Mouse (Mus musculus): ENCODE measurements around the gene Krtap26-1. TPM values are rescaled to one million over a fixed set of nuclear protein-coding genes. Genes with fewer than 3 reads are reported as not detected.

Gene Krtap26-1
- polyA plus RNA-seq (2016; fragmentation: Nextera tagmentation; extraction: Ambion mirVana), result not detected in 2 replicates

DNA sequence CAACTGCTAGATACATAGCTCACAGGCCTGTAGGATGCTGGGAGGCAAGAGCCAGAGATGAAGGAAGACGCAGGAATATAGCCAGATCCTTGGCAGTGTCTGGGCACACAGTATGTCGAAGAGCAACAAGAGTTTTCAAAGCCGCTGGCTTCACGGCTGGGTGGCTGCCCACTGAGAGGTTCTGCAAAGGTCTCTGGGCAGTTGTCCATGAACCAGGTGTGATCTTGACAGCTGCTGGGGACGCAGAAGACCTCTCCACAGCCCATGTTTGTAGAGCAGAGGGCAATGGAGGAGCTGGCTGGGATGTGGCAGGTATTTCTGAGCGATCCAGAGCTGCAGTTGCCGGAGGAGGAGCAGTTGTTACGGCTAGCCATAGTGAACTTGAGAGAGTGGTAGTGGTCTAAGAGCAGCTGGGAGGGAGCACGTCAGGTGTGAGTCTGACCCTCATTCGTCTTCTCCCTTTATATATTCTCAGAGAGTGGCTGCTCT is at the start of gene Krtap26-1:
Krtap26-1 (minus strand) TSS at position 439 of the 489 bp plus-strand sequence.
- H3K4me1 ChIP-seq, result no peaks in the 10 kb centered on the region
- no peaks in the 10 kb centered on the region for H3K27me3 ChIP-seq (ENCODE audit: insufficient read depth, poor library complexity, severe bottlenecking)
- no peak within 1 kb of the TSS for H3K4me3 ChIP-seq
- H3K36me3 ChIP-seq, result no peaks in the 10 kb centered on the region
- 86% methylated on average over 10 of the region's 10 CpGs for WGBS
- no peak within 1 kb of the TSS for H3K27ac ChIP-seq
- no peak for DNase-seq (ENCODE audit: low spot score)
- H3K9me3 ChIP-seq, result no peaks in the 10 kb centered on the region

DNA sequence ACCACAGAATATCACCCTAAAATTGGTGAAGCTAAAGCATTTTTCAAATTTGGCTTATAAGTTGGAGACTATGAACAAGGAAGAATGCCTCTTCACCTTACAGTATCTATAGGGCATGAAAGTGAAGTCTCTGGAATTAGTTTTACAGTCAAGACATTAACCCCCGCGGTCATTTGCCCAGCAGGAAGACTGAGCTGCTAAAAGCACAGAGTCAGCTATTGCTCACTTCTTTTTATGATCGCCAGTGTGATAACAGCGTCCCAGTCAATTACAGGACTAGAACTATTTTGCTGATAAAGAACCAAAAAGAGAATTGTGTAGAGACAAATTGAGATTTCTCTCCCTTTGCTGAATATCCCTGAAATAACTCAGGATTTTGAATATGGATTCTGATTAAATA is 48.7 kb upstream of the Krtap26-1 start:
- Histone ChIP-seq H3K9me3 (no peaks in the 10 kb centered on the region), H3K4me1 (no peaks in the 10 kb centered on the region), H3K27me3 (ENCODE audit: insufficient read depth, poor library complexity, severe bottlenecking) (no peaks in the 10 kb centered on the region), H3K27ac (no peak overlapping the region), H3K4me3 (no peak overlapping the region), H3K36me3 (no peaks in the 10 kb centered on the region)
- DNase-seq (ENCODE audit: low spot score), result no peak
- 77% methylated on average over 4 of the region's 4 CpGs for WGBS

GRCm38 (mm10) chr16:88681282-88681681 is 33.7 kb upstream of the Krtap26-1 start:
- Histone ChIP-seq H3K27me3 (ENCODE audit: insufficient read depth, poor library complexity, severe bottlenecking) (no peaks in the 10 kb centered on the region), H3K4me3 (no peak overlapping the region), H3K9me3 (no peaks in the 10 kb centered on the region), H3K36me3 (no peaks in the 10 kb centered on the region), H3K4me1 (no peaks in the 10 kb centered on the region), H3K27ac (no peak overlapping the region)
- DNase-seq (ENCODE audit: low spot score), result no peak
- 69% methylated on average over 2 of the region's 2 CpGs for WGBS

- no peaks in the 10 kb centered on the region for H3K36me3 ChIP-seq
- H3K27ac ChIP-seq, result no peak overlapping the region
- WGBS, result 84% methylated on average over 6 of the region's 6 CpGs
- H3K9me3 ChIP-seq, result no peaks in the 10 kb centered on the region
- DNase-seq (ENCODE audit: low spot score), result no peak
- no peaks in the 10 kb centered on the region for H3K27me3 ChIP-seq (ENCODE audit: insufficient read depth, poor library complexity, severe bottlenecking)
- no peaks in the 10 kb centered on the region for H3K4me1 ChIP-seq
- H3K4me3 ChIP-seq, result no peak overlapping the region
Observed at GRCm38 (mm10) chr16:88679099-88679498, 31.5 kb upstream of the Krtap26-1 start.

- Histone ChIP-seq H3K36me3 (no peaks in the 10 kb centered on the region), H3K27me3 (ENCODE audit: insufficient read depth, poor library complexity, severe bottlenecking) (no peaks in the 10 kb centered on the region), H3K4me1 (no peaks in the 10 kb centered on the region), H3K9me3 (no peaks in the 10 kb centered on the region), H3K27ac (no peak within 1 kb of the TSS), H3K4me3 (no peak within 1 kb of the TSS)
- no peak for DNase-seq (ENCODE audit: low spot score)
- 89% methylated on average over 4 of the region's 4 CpGs for WGBS
Observed at GRCm38 (mm10) chr16:88671571-88671970, 24.0 kb upstream of the Krtap26-1 start, which contains the start of gene Krtap27-1. Krtap27-1 (minus strand) TSS chr16:88671671.

DNA sequence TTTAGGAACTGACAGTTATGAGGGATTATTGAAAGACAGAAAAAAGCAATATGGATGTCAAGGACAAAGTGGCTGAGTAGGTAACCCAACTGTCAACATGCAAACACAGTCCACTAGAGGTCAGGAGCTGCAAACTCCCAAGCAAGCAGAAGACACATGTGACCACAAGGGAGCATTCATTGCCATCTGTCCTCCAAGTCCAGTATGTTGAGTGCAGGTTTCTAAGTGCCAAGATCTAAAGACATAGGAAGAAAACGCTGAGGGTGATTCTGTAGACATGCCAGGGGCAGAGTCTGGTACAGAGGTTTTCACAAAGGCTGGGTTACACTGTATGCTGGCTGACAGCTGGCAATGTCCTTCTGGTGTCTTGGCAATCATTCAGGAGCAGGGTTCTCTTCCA is 9.8 kb upstream of the Krtap26-1 start:
- H3K27me3 ChIP-seq (ENCODE audit: insufficient read depth, poor library complexity, severe bottlenecking), result no peaks in the 10 kb centered on the region
- no peaks in the 10 kb centered on the region for H3K9me3 ChIP-seq
- 46% methylated on average over 1 of the region's 1 CpGs for WGBS
- no peak for DNase-seq (ENCODE audit: low spot score)
- no peak overlapping the region for H3K27ac ChIP-seq
- no peaks in the 10 kb centered on the region for H3K4me1 ChIP-seq
- H3K4me3 ChIP-seq, result no peak overlapping the region
- H3K36me3 ChIP-seq, result no peaks in the 10 kb centered on the region

DNA sequence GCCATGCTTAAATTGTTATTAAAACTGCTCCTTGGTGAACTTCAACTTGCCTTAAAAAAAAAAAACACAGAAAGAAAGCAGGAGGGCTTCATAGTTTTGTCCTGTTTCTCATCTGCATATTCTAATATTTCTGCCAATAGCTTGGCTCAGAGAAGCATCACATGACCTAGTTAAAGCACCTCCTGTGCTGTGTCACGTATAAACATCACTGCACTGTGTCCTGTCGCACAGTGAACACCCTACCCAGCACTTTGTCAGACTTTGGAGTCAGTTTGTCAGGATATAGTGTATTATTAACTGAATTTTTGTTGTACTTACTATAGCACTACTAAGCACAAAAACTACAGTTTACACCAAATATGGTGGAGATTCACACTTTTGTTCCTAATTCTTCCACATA is 4.4 kb upstream of the Krtap26-1 start:
- no peak for DNase-seq (ENCODE audit: low spot score)
- Histone ChIP-seq H3K27me3 (ENCODE audit: insufficient read depth, poor library complexity, severe bottlenecking) (no peaks in the 10 kb centered on the region), H3K4me1 (no peaks in the 10 kb centered on the region), H3K4me3 (no peak overlapping the region), H3K27ac (no peak overlapping the region), H3K36me3 (no peaks in the 10 kb centered on the region), H3K9me3 (no peaks in the 10 kb centered on the region)
- WGBS, result 61% methylated on average over 2 of the region's 2 CpGs

DNA sequence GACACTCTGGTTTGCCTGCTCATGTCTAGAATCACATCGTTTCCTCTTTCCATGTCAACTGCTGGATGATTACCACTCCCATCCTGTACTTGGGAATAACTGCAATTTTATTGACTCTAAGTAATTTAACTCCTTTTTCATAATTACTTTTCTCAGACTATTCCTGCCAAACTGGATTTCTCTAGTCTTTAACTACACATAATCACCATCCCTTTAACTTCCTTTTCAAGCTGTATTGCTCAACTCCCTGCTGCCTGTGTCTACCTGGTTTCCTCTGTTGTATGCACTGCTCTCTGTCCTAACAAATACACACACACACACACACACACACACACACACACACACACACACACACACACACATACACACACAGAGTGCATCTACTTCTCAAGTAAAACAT is 3.5 kb upstream of the Krtap26-1 start:
- Histone ChIP-seq H3K36me3 (no peaks in the 10 kb centered on the region), H3K4me1 (no peaks in the 10 kb centered on the region), H3K4me3 (no peak overlapping the region), H3K27me3 (ENCODE audit: insufficient read depth, poor library complexity, severe bottlenecking) (no peaks in the 10 kb centered on the region), H3K27ac (no peak overlapping the region), H3K9me3 (no peaks in the 10 kb centered on the region)
- DNase-seq (ENCODE audit: low spot score), result no peak
- 78% methylated on average over 1 of the region's 1 CpGs for WGBS

- 89% methylated on average over 8 of the region's 8 CpGs for WGBS
- no peak overlapping the region for H3K27ac ChIP-seq
- no peaks in the 10 kb centered on the region for H3K27me3 ChIP-seq (ENCODE audit: insufficient read depth, poor library complexity, severe bottlenecking)
- H3K36me3 ChIP-seq, result no peaks in the 10 kb centered on the region
- no peak for DNase-seq (ENCODE audit: low spot score)
- no peaks in the 10 kb centered on the region for H3K4me1 ChIP-seq
- no peaks in the 10 kb centered on the region for H3K9me3 ChIP-seq
- H3K4me3 ChIP-seq, result no peak overlapping the region
Observed at GRCm38 (mm10) chr16:88646366-88647111, 1.1 kb downstream of the Krtap26-1 start.

GRCm38 (mm10) chr16:88640053-88640452 is 7.5 kb downstream of the Krtap26-1 start:
- no peaks in the 10 kb centered on the region for H3K27me3 ChIP-seq (ENCODE audit: insufficient read depth, poor library complexity, severe bottlenecking)
- no peak overlapping the region for H3K27ac ChIP-seq
- no peaks in the 10 kb centered on the region for H3K9me3 ChIP-seq
- no peak for DNase-seq (ENCODE audit: low spot score)
- no peak overlapping the region for H3K4me3 ChIP-seq
- no peaks in the 10 kb centered on the region for H3K36me3 ChIP-seq
- H3K4me1 ChIP-seq, result no peaks in the 10 kb centered on the region
- 90% methylated on average over 3 of the region's 3 CpGs for WGBS

DNA sequence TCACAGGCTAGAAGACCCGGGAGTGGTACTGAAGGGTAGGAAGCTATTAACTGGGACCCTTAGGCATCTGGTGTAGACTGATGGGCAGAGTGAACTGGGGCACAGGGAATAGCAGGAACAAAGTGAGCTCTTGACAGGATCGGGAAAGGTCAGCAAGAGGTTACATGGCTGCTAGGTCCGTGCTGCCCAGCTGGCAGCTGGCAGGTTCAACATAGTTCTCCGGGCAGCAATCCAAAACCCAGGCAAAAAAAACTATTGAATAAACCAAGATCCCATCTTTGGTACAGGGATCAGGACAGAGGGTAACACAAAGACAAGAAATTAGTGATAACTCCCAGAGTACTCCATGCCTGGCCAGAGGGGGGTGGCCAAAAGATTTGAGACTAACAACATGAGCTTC is 12.5 kb downstream of the Krtap26-1 start:
- H3K4me1 ChIP-seq, result no peaks in the 10 kb centered on the region
- no peak for DNase-seq (ENCODE audit: low spot score)
- no peak overlapping the region for H3K4me3 ChIP-seq
- WGBS, result 71% methylated on average over 4 of the region's 4 CpGs
- H3K27me3 ChIP-seq (ENCODE audit: insufficient read depth, poor library complexity, severe bottlenecking), result no peaks in the 10 kb centered on the region
- no peaks in the 10 kb centered on the region for H3K9me3 ChIP-seq
- H3K36me3 ChIP-seq, result no peaks in the 10 kb centered on the region
- H3K27ac ChIP-seq, result no peak overlapping the region

- H3K27ac ChIP-seq, result no peak overlapping the region
- H3K4me3 ChIP-seq, result no peak overlapping the region
- no peaks in the 10 kb centered on the region for H3K4me1 ChIP-seq
- no peak for DNase-seq (ENCODE audit: low spot score)
- H3K27me3 ChIP-seq (ENCODE audit: insufficient read depth, poor library complexity, severe bottlenecking), result no peaks in the 10 kb centered on the region
- no peaks in the 10 kb centered on the region for H3K36me3 ChIP-seq
- H3K9me3 ChIP-seq, result no peaks in the 10 kb centered on the region
- 74% methylated on average over 4 of the region's 4 CpGs for WGBS
Observed at GRCm38 (mm10) chr16:88631474-88631873, 16.1 kb downstream of the Krtap26-1 start.

DNA sequence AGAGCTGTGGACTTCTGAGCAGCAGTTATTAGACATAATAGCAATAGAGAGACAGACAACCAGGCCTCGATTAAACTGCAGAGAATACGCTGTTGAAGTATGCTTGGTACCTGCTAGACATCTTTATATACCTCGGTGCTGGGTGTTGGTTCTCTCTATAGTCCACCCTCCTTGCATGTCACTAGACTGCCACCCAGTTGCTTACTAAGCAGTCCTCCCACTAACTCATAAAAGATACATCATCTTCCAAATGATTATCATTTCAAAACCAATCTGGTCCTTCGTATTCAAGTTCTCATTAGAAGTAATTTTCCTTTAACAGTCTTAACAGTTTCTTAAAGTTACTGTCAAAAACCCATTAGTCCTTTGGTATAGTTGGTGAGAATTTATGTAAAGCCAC is 20.0 kb downstream of the Krtap26-1 start, which contains the start of gene 2310079G19Rik:
2310079G19Rik (minus strand) TSS at position 101 of the 400 bp plus-strand sequence.
- Histone ChIP-seq H3K27me3 (ENCODE audit: insufficient read depth, poor library complexity, severe bottlenecking) (no peaks in the 10 kb centered on the region), H3K27ac (no peak within 1 kb of the TSS), H3K9me3 (no peaks in the 10 kb centered on the region), H3K4me3 (no peak within 1 kb of the TSS), H3K36me3 (no peaks in the 10 kb centered on the region), H3K4me1 (no peaks in the 10 kb centered on the region)
- WGBS, result 86% methylated on average over 4 of the region's 4 CpGs
- no peak for DNase-seq (ENCODE audit: low spot score)

All from heart, embryonic 10.5 days (tissue).